Mouse (Mus musculus) heart, postnatal 0 days (tissue): ENCODE measurements at regions not wholly inside any gene's neighbourhood (a gene's known extent, or its start where the extent isn't known, plus 50 kb on each side); places are given as distances from the start of the nearest gene placed in this dataset.
"Not testable (repeated sequence)": the region's sequence is repeated elsewhere in the genome, so short reads cannot be mapped to it uniquely, and the experiment has no call there.

ENCODE experiments used
- ATAC-seq: fragments of 200-750 bp; cut with Nextera tagmentation; 2 replicates; pipeline ENCODE4 v1.8.0; 2017; ENCODE audit warnings: low read depth, moderate number of reproducible peaks, moderate library complexity; ENCODE audit not compliant: insufficient read depth
- DNase-seq: peaks from one replicate; pipeline ENCODE4 v3.0.0-alpha.2; 2016; ENCODE audit warnings: low spot score
- H3K27ac ChIP-seq: fragments of 300-500 bp; sonication (generic); 2 replicates; pipeline ENCODE4 v1.5.1; 2014; ENCODE audit warnings: low read depth, mild to moderate bottlenecking
- H3K27me3 ChIP-seq: fragments of 300-500 bp; sonication (generic); 2 replicates; pipeline ENCODE4 v1.6.1; 2014; ENCODE audit warnings: low read length, mixed read lengths; ENCODE audit not compliant: control insufficient read depth, insufficient read depth
- H3K36me3 ChIP-seq: fragments of 300-500 bp; sonication (generic); replicated peaks from 2 replicates; pipeline ENCODE4 v1.6.1; 2014; ENCODE audit warnings: low read length, mixed read lengths; ENCODE audit not compliant: control insufficient read depth, insufficient read depth
- H3K4me1 ChIP-seq: fragments of 300-500 bp; sonication (generic); 2 replicates; pipeline ENCODE4 v1.6.1; 2014; ENCODE audit warnings: antibody characterized with exemption; ENCODE audit not compliant: control insufficient read depth, insufficient read depth
- H3K4me2 ChIP-seq: fragments of 300-500 bp; sonication (generic); 2 replicates; pipeline ENCODE4 v1.6.1; 2014; ENCODE audit warnings: low read depth, mild to moderate bottlenecking, low read length, moderate library complexity
- H3K4me3 ChIP-seq: fragments of 300-500 bp; sonication (generic); 2 replicates; pipeline ENCODE4 v1.5.1; 2014; ENCODE audit warnings: low read depth, low read length
- H3K9ac ChIP-seq: fragments of 300-500 bp; sonication (generic); replicated peaks from 2 replicates; pipeline ENCODE4 v1.6.1; 2014; ENCODE audit warnings: low read depth, low read length, mixed read lengths
- H3K9me3 ChIP-seq: fragments of 300-500 bp; sonication (generic); replicated peaks from 2 replicates; pipeline ENCODE4 v1.6.1; 2016; ENCODE audit warnings: low read length; ENCODE audit not compliant: control insufficient read depth
- CTCF ChIP-seq: IDR thresholded peaks from 2 replicates; pipeline ENCODE4 v1.5.1; 2016; ENCODE audit warnings: antibody characterized with exemption, control low read depth, low read depth
- EP300 ChIP-seq: IDR thresholded peaks from 2 replicates; pipeline ENCODE4 v1.6.1; 2016; ENCODE audit warnings: antibody characterized with exemption, low read depth
- WGBS: fragments of 180-500 bp; shearing (Covaris S2); extraction: QIAGEN DNeasy Blood & Tissue Kit; methylation state at CpG from one replicate; pipeline ENCODE4 v1.1.7; 2014; 5-methylcytosine and 5-hydroxymethylcytosine counted together

- WGBS, result 70% methylated on average over 3 of the region's 3 CpGs
- Histone ChIP-seq H3K9ac (no peak overlapping the region), H3K27me3 (no peaks in the 10 kb centered on the region), H3K36me3 (no peaks in the 10 kb centered on the region), H3K4me1 (no peaks in the 10 kb centered on the region), H3K27ac (no peak overlapping the region), H3K4me3 (no peak overlapping the region), H3K4me2 (no peak overlapping the region), H3K9me3 (no peaks in the 10 kb centered on the region)
- DNase-seq, result no peak
- TF ChIP-seq EP300 (no peak), CTCF (no peak)
- no peak for ATAC-seq
Measured at GRCm38 (mm10) chr12:10941064-10941463, 209.8 kb downstream of the Kcns3 start.

- not testable (repeated sequence) for H3K36me3 ChIP-seq, H3K9me3 ChIP-seq, H3K9ac ChIP-seq, ATAC-seq, H3K4me1 ChIP-seq, H3K27me3 ChIP-seq, H3K27ac ChIP-seq, DNase-seq, H3K4me2 ChIP-seq, H3K4me3 ChIP-seq
- WGBS, result 90% methylated on average over 8 of the region's 14 CpGs
Measured at GRCm38 (mm10) chr12:10900054-10900453, 250.8 kb downstream of the Kcns3 start.

GRCm38 (mm10) chr12:10878791-10879190, 272.1 kb downstream of the Kcns3 start:
- H3K9me3 ChIP-seq, result no peaks in the 10 kb centered on the region
- H3K27me3 ChIP-seq, result no peaks in the 10 kb centered on the region
- no peak overlapping the region for H3K4me2 ChIP-seq
- ATAC-seq, result no peak
- no peak overlapping the region for H3K27ac ChIP-seq
- H3K4me1 ChIP-seq, result no peaks in the 10 kb centered on the region
- no peak overlapping the region for H3K9ac ChIP-seq
- H3K4me3 ChIP-seq, result no peak overlapping the region
- TF ChIP-seq EP300 (no peak), CTCF (no peak)
- no peaks in the 10 kb centered on the region for H3K36me3 ChIP-seq
- DNase-seq, result no peak

- H3K27ac ChIP-seq, result no peak overlapping the region
- H3K9ac ChIP-seq, result no peak overlapping the region
- TF ChIP-seq CTCF (no peak), EP300 (no peak)
- H3K4me3 ChIP-seq, result no peak overlapping the region
- ATAC-seq (no peak), DNase-seq (no peak)
- H3K9me3 ChIP-seq, result no peaks in the 10 kb centered on the region
- H3K4me1 ChIP-seq, result no peaks in the 10 kb centered on the region
- no peaks in the 10 kb centered on the region for H3K27me3 ChIP-seq
- 65% methylated on average over 9 of the region's 9 CpGs for WGBS
- no peak overlapping the region for H3K4me2 ChIP-seq
- H3K36me3 ChIP-seq, result no peaks in the 10 kb centered on the region
Measured at GRCm38 (mm10) chr12:10874589-10875554, 276.0 kb downstream of the Kcns3 start.

- H3K9me3 ChIP-seq, result no peaks in the 10 kb centered on the region
- no peaks in the 10 kb centered on the region for H3K36me3 ChIP-seq
- H3K4me2 ChIP-seq, result no peak overlapping the region
- H3K27me3 ChIP-seq, result no peaks in the 10 kb centered on the region
- no peak overlapping the region for H3K27ac ChIP-seq
- no peak for ATAC-seq
- TF ChIP-seq CTCF, result no peak
- 73% methylated on average over 4 of the region's 4 CpGs for WGBS
- no peak for DNase-seq
- H3K4me3 ChIP-seq, result no peak overlapping the region
- H3K4me1 ChIP-seq, result no peaks in the 10 kb centered on the region
- no peak overlapping the region for H3K9ac ChIP-seq
Measured at GRCm38 (mm10) chr12:10873716-10874401, 277.0 kb downstream of the Kcns3 start.
